In genomic region chr11:94565151-94565479, GRCm38 (mm10) we compare ENCODE assay signal across 8 mouse cellular contexts. TPM values are rescaled to one million over a fixed set of nuclear protein-coding genes. Genes with fewer than 3 reads are reported as not detected.
DNase-seq lines count a peak whose midpoint lies in the region; ATAC-seq lines count a peak whose summit lies in the region.

No protein-coding gene starts in this region.

- WGBS in kidney, embryonic 14.5 days: 19% methylated on average over 16 of the region's 16 CpGs
- 9% methylated on average over 16 of the region's 16 CpGs for WGBS in embryonic facial prominence, embryonic 10.5 days
- WGBS in limb, embryonic 10.5 days: 12% methylated on average over 16 of the region's 16 CpGs
- 12% methylated on average over 16 of the region's 16 CpGs for WGBS in midbrain, embryonic 15.5 days

- H3K9me3 ChIP-seq in kidney, embryonic 14.5 days (ENCODE audit: control insufficient read depth, low read length): no peaks in the 10 kb centered on the region
- H3K9me3 ChIP-seq in embryonic facial prominence, embryonic 10.5 days: no peaks in the 10 kb centered on the region
- H3K9me3 ChIP-seq in limb, embryonic 10.5 days (replicated peaks): no peaks in the 10 kb centered on the region
- H3K9me3 ChIP-seq in midbrain, embryonic 15.5 days: no peaks in the 10 kb centered on the region

- DNase-seq in kidney, adult 11 months: no peak
- peak; percentile 56 for DNase-seq in embryonic facial prominence, embryonic 10.5 days (ENCODE audit: low spot score)
- peak; percentile 57 for DNase-seq in limb, embryonic 10.5 days (ENCODE audit: low spot score)
- no peak for DNase-seq in layer of hippocampus, adult 11-12 months (ENCODE audit: low spot score)

- H3K27me3 ChIP-seq in kidney, embryonic 14.5 days (ENCODE audit: control insufficient read depth, insufficient read depth, low read length): no peaks in the 10 kb centered on the region
- H3K27me3 ChIP-seq in embryonic facial prominence, embryonic 10.5 days (replicated peaks; ENCODE audit: low read depth, poor library complexity, severe bottlenecking): peaks cover 53% of the 10 kb centered on the region
- peaks cover 46% of the 10 kb centered on the region for H3K27me3 ChIP-seq in limb, embryonic 10.5 days (ENCODE audit: low read depth, poor library complexity, severe bottlenecking)
- H3K27me3 ChIP-seq in midbrain, embryonic 15.5 days (replicated peaks): peaks cover 29% of the 10 kb centered on the region

- peak overlapping the region; percentile 8; the same call in 1 of the 2 replicates for H3K9ac ChIP-seq in kidney, embryonic 14.5 days (ENCODE audit: low read depth, low read length)
- H3K9ac ChIP-seq in midbrain, embryonic 15.5 days: no peak overlapping the region

- no peak overlapping the region for H3K27ac ChIP-seq in kidney, embryonic 14.5 days (ENCODE audit: low read depth, low read length)
- peak overlapping the region; percentile 70; the same call in 1 of the 2 replicates for H3K27ac ChIP-seq in embryonic facial prominence, embryonic 10.5 days (replicated peaks)
- H3K27ac ChIP-seq in limb, embryonic 10.5 days: peak overlapping the region; percentile 77
- no peak overlapping the region for H3K27ac ChIP-seq in midbrain, embryonic 15.5 days

- H3K4me1 ChIP-seq in kidney, embryonic 14.5 days (ENCODE audit: control insufficient read depth, insufficient read depth, low read length): peaks cover 14% of the 10 kb centered on the region
- peaks cover 29% of the 10 kb centered on the region for H3K4me1 ChIP-seq in embryonic facial prominence, embryonic 10.5 days
- peaks cover 32% of the 10 kb centered on the region for H3K4me1 ChIP-seq in limb, embryonic 10.5 days
- H3K4me1 ChIP-seq in midbrain, embryonic 15.5 days: peaks cover 11% of the 10 kb centered on the region

- H3K36me3 ChIP-seq in kidney, embryonic 14.5 days (ENCODE audit: control insufficient read depth, insufficient read depth, low read length): peaks cover 19% of the 10 kb centered on the region
- peaks cover 30% of the 10 kb centered on the region for H3K36me3 ChIP-seq in embryonic facial prominence, embryonic 10.5 days (replicated peaks)
- H3K36me3 ChIP-seq in limb, embryonic 10.5 days: peaks cover 37% of the 10 kb centered on the region
- no peaks in the 10 kb centered on the region for H3K36me3 ChIP-seq in midbrain, embryonic 15.5 days (replicated peaks)

- H3K4me2 ChIP-seq in kidney, embryonic 14.5 days (replicated peaks; ENCODE audit: low read depth, low read length): peak overlapping the region; percentile 35
- peak overlapping the region; percentile 41 for H3K4me2 ChIP-seq in midbrain, embryonic 15.5 days

- H3K4me3 ChIP-seq in kidney, embryonic 14.5 days (ENCODE audit: low read length): peak overlapping the region; percentile 24; the same call in 1 of the 2 replicates
- H3K4me3 ChIP-seq in embryonic facial prominence, embryonic 10.5 days: peak overlapping the region; percentile 50
- H3K4me3 ChIP-seq in limb, embryonic 10.5 days: peak overlapping the region; percentile 46
- peak overlapping the region; percentile 20 for H3K4me3 ChIP-seq in midbrain, embryonic 15.5 days

- ATAC-seq in kidney, embryonic 14.5 days (ENCODE audit: low FRiP score, low TSS enrichment): no peak
- ATAC-seq in midbrain, embryonic 15.5 days (replicated peaks): no peak
- no peak for ATAC-seq in granulocyte monocyte progenitor cell, adult 5-6 weeks (replicated peaks; ENCODE audit: poor library complexity, severe bottlenecking)
- no peak for ATAC-seq in megakaryocyte-erythroid progenitor cell, adult 5-6 weeks (replicated peaks; ENCODE audit: low FRiP score, low TSS enrichment, poor library complexity, severe bottlenecking)

RNA-seq across cellular contexts. Expression of gene Chad, which starts 0.3 kb away (rescaled TPM):
- 0.14 TPM in 1 of 2 replicates, not detected in the other for polyA plus RNA-seq in kidney, embryonic 14.5 days (2014; fragmentation: Nextera tagmentation; extraction: Ambion mirVana)
- polyA plus RNA-seq in embryonic facial prominence, embryonic 10.5 days (2016; fragmentation: Nextera tagmentation; extraction: Ambion mirVana): 0.09 and 0.11 TPM in 2 replicates
- 0.11 and 0.30 TPM in 2 replicates for polyA plus RNA-seq in limb, embryonic 10.5 days (2016; fragmentation: Nextera tagmentation; extraction: Ambion mirVana)
- 0.33 and 0.61 TPM in 2 replicates for polyA plus RNA-seq in midbrain, embryonic 15.5 days (2015; fragmentation: Nextera tagmentation; extraction: Ambion mirVana)
- not detected in 2 replicates for total RNA-seq in granulocyte monocyte progenitor cell, adult 5-6 weeks (2014; fragmentation: Nextera tagmentation)
- total RNA-seq in granulocyte monocyte progenitor cell, adult 5-6 weeks (2017): not detected in 2 replicates
- 0.50 and 0.87 TPM in 2 replicates for total RNA-seq in megakaryocyte-erythroid progenitor cell, adult 5-6 weeks (2014; fragmentation: Nextera tagmentation)
- total RNA-seq in megakaryocyte-erythroid progenitor cell, adult 5-6 weeks (2017): not detected in 2 replicates

RNA-seq across cellular contexts. Expression of gene Rsad1, which starts 16.1 kb away (rescaled TPM):
- polyA plus RNA-seq in kidney, embryonic 14.5 days (2014; fragmentation: Nextera tagmentation; extraction: Ambion mirVana): 4.1 and 4.5 TPM in 2 replicates
- 4.5 and 5.1 TPM in 2 replicates for polyA plus RNA-seq in embryonic facial prominence, embryonic 10.5 days (2016; fragmentation: Nextera tagmentation; extraction: Ambion mirVana)
- polyA plus RNA-seq in limb, embryonic 10.5 days (2016; fragmentation: Nextera tagmentation; extraction: Ambion mirVana): 3.0 and 4.5 TPM in 2 replicates
- polyA plus RNA-seq in midbrain, embryonic 15.5 days (2015; fragmentation: Nextera tagmentation; extraction: Ambion mirVana): 9.1 and 9.7 TPM in 2 replicates
- total RNA-seq in granulocyte monocyte progenitor cell, adult 5-6 weeks (2014; fragmentation: Nextera tagmentation): 6.2 and 8.7 TPM in 2 replicates
- 4.4 and 5.7 TPM in 2 replicates for total RNA-seq in granulocyte monocyte progenitor cell, adult 5-6 weeks (2017)
- 7.4 and 11.2 TPM in 2 replicates for total RNA-seq in megakaryocyte-erythroid progenitor cell, adult 5-6 weeks (2014; fragmentation: Nextera tagmentation)
- total RNA-seq in megakaryocyte-erythroid progenitor cell, adult 5-6 weeks (2017): 6.8 and 8.6 TPM in 2 replicates

RNA-seq across cellular contexts. Expression of gene Acsf2, which starts 36.6 kb away (rescaled TPM):
- 9.1 and 11.5 TPM in 2 replicates for polyA plus RNA-seq in kidney, embryonic 14.5 days (2014; fragmentation: Nextera tagmentation; extraction: Ambion mirVana)
- 3.9 and 4.1 TPM in 2 replicates for polyA plus RNA-seq in embryonic facial prominence, embryonic 10.5 days (2016; fragmentation: Nextera tagmentation; extraction: Ambion mirVana)
- 4.1 and 5.6 TPM in 2 replicates for polyA plus RNA-seq in limb, embryonic 10.5 days (2016; fragmentation: Nextera tagmentation; extraction: Ambion mirVana)
- polyA plus RNA-seq in midbrain, embryonic 15.5 days (2015; fragmentation: Nextera tagmentation; extraction: Ambion mirVana): 1.6 and 1.7 TPM in 2 replicates
- 12.9 and 18.9 TPM in 2 replicates for total RNA-seq in granulocyte monocyte progenitor cell, adult 5-6 weeks (2014; fragmentation: Nextera tagmentation)
- 2.1 and 2.5 TPM in 2 replicates for total RNA-seq in granulocyte monocyte progenitor cell, adult 5-6 weeks (2017)
- 6.9 and 10.6 TPM in 2 replicates for total RNA-seq in megakaryocyte-erythroid progenitor cell, adult 5-6 weeks (2014; fragmentation: Nextera tagmentation)
- total RNA-seq in megakaryocyte-erythroid progenitor cell, adult 5-6 weeks (2017): 1.0 and 2.8 TPM in 2 replicates

RNA-seq across cellular contexts. Expression of gene Mycbpap, which starts 43.6 kb away (rescaled TPM):
- polyA plus RNA-seq in kidney, embryonic 14.5 days (2014; fragmentation: Nextera tagmentation; extraction: Ambion mirVana): 1.6 and 2.6 TPM in 2 replicates
- 2.7 and 3.6 TPM in 2 replicates for polyA plus RNA-seq in embryonic facial prominence, embryonic 10.5 days (2016; fragmentation: Nextera tagmentation; extraction: Ambion mirVana)
- polyA plus RNA-seq in limb, embryonic 10.5 days (2016; fragmentation: Nextera tagmentation; extraction: Ambion mirVana): 2.7 and 5.0 TPM in 2 replicates
- 4.1 and 4.5 TPM in 2 replicates for polyA plus RNA-seq in midbrain, embryonic 15.5 days (2015; fragmentation: Nextera tagmentation; extraction: Ambion mirVana)
- 1.1 and 5.4 TPM in 2 replicates for total RNA-seq in granulocyte monocyte progenitor cell, adult 5-6 weeks (2014; fragmentation: Nextera tagmentation)
- 0.13 TPM in 1 of 2 replicates, not detected in the other for total RNA-seq in granulocyte monocyte progenitor cell, adult 5-6 weeks (2017)
- total RNA-seq in megakaryocyte-erythroid progenitor cell, adult 5-6 weeks (2014; fragmentation: Nextera tagmentation): not detected in 2 replicates
- not detected in 2 replicates for total RNA-seq in megakaryocyte-erythroid progenitor cell, adult 5-6 weeks (2017)

Comparison
In these comparisons a context has a peak if more than half of its experiments do, and no peak if none do; other contexts are left out.
1. H3K27ac ChIP-seq: peak in embryonic facial prominence, embryonic 10.5 days (single experiment) and limb, embryonic 10.5 days (single experiment); none in kidney, embryonic 14.5 days (single experiment) and midbrain, embryonic 15.5 days (single experiment).
2. DNase-seq: peak in embryonic facial prominence, embryonic 10.5 days (single experiment) and limb, embryonic 10.5 days (single experiment); none in kidney, adult 11 months (single experiment) and layer of hippocampus, adult 11-12 months (single experiment).
3. Peak in every context shown above with its lines, with median percentiles within 50 percentile points of each other: H3K4me3 ChIP-seq.